Mouse (Mus musculus): ENCODE measurements around the gene Usp32. TPM values are rescaled to one million over a fixed set of nuclear protein-coding genes. Genes with fewer than 3 reads are reported as not detected.

The Usp32 gene
- polyA plus RNA-seq, 1 experiment from 2014 or later: 5.9 TPM

GRCm38 (mm10) chr11:84974582-84974981, 165.4 kb downstream of the Usp32 start:
- H3K36me3 ChIP-seq: no peaks in the 10 kb centered on the region
- no peak overlapping the region for H3K9ac ChIP-seq
- no peaks in the 10 kb centered on the region for H3K4me1 ChIP-seq
- no peaks in the 10 kb centered on the region for H3K27me3 ChIP-seq
- H3K27ac ChIP-seq: no peak overlapping the region
- no peaks in the 10 kb centered on the region for H3K9me3 ChIP-seq (replicated peaks)
- H3K4me3 ChIP-seq (replicated peaks): no peak overlapping the region
- WGBS: 73% methylated on average over 7 of the region's 7 CpGs
- H3K4me2 ChIP-seq: no peak overlapping the region
- no peak for ATAC-seq (replicated peaks; ENCODE audit: low FRiP score)

GRCm38 (mm10) chr11:84973661-84974060, 166.3 kb downstream of the Usp32 start:
- no peaks in the 10 kb centered on the region for H3K9me3 ChIP-seq (replicated peaks)
- H3K9ac ChIP-seq: no peak overlapping the region
- 64% methylated on average over 5 of the region's 5 CpGs for WGBS
- no peak for ATAC-seq (replicated peaks; ENCODE audit: low FRiP score)
- no peaks in the 10 kb centered on the region for H3K27me3 ChIP-seq
- no peak overlapping the region for H3K27ac ChIP-seq
- no peaks in the 10 kb centered on the region for H3K36me3 ChIP-seq
- H3K4me2 ChIP-seq: no peak overlapping the region
- H3K4me1 ChIP-seq: peaks cover 2% of the 10 kb centered on the region; the same call in 1 of the 2 replicates
- no peak overlapping the region for H3K4me3 ChIP-seq (replicated peaks)

DNA sequence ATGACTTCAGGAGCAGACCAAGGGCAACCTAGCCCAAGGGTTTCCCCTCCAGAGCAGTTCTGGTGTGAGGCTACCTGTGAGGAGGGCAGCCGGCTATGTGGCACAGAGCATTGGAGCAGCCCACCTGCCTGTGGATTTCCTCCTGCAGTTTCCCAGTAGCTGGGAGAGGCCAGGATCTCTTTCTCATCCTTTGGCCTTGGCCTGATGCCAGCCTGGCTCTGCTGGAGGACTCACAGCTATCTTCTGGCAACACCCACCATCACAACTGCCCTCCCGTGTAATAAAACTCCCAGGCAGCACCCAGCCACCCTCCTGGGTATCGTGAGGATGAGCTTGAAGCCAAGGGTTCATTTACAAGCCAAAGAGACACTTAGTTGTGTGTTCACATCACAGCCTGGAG, 167.9 kb downstream of the Usp32 start:
- Histone ChIP-seq H3K9me3 (replicated peaks) (no peaks in the 10 kb centered on the region), H3K4me3 (replicated peaks) (no peak overlapping the region), H3K4me1 (peaks cover 6% of the 10 kb centered on the region; the same call in 1 of the 2 replicates), H3K36me3 (no peaks in the 10 kb centered on the region), H3K27me3 (no peaks in the 10 kb centered on the region), H3K4me2 (no peak overlapping the region), H3K27ac (no peak overlapping the region), H3K9ac (no peak overlapping the region)
- 41% methylated on average over 3 of the region's 3 CpGs for WGBS
- ATAC-seq (replicated peaks; ENCODE audit: low FRiP score): no peak

- Histone ChIP-seq H3K4me3 (replicated peaks) (no peak overlapping the region), H3K9me3 (replicated peaks) (no peaks in the 10 kb centered on the region), H3K36me3 (no peaks in the 10 kb centered on the region), H3K9ac (no peak overlapping the region), H3K4me1 (peaks cover 9% of the 10 kb centered on the region; the same call in 1 of the 2 replicates), H3K4me2 (no peak overlapping the region), H3K27me3 (no peaks in the 10 kb centered on the region), H3K27ac (no peak overlapping the region)
- 0 out of 2 replicates have a peak, but pooled peaks have one; percentile 56 for ATAC-seq (replicated peaks; ENCODE audit: low FRiP score)
- WGBS: 47% methylated on average over 6 of the region's 6 CpGs
Measured at GRCm38 (mm10) chr11:84968775-84969174, 171.2 kb downstream of the Usp32 start.

GRCm38 (mm10) chr11:84968309-84968708, 171.7 kb downstream of the Usp32 start:
- Histone ChIP-seq H3K4me1 (peaks cover 9% of the 10 kb centered on the region; the same call in 1 of the 2 replicates), H3K36me3 (no peaks in the 10 kb centered on the region), H3K9me3 (replicated peaks) (no peaks in the 10 kb centered on the region), H3K4me2 (no peak overlapping the region), H3K27ac (no peak overlapping the region), H3K9ac (no peak overlapping the region), H3K4me3 (replicated peaks) (no peak overlapping the region), H3K27me3 (no peaks in the 10 kb centered on the region)
- no peak for ATAC-seq (replicated peaks; ENCODE audit: low FRiP score)
- 80% methylated on average over 4 of the region's 4 CpGs for WGBS

DNA sequence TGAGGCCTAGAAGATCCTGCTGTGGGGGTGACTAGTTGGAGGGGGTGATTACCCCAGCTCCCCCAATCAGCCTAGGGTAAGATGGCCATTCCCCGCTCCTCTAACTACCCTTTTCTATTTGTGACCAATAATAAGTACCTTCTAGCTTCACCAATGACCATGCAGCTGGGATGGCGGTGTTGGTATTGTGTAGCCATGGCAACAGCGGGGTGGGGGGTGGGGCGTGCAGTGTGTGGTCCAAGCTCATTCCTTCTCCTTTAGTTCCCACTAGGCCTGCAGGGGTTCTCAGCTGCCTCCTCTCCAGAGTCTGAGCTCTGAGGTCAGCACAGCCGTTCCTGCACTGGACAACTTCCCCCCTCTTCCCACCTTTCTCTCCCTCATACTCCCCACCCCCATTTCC, 172.8 kb downstream of the Usp32 start:
- WGBS: 34% methylated on average over 5 of the region's 5 CpGs

DNA sequence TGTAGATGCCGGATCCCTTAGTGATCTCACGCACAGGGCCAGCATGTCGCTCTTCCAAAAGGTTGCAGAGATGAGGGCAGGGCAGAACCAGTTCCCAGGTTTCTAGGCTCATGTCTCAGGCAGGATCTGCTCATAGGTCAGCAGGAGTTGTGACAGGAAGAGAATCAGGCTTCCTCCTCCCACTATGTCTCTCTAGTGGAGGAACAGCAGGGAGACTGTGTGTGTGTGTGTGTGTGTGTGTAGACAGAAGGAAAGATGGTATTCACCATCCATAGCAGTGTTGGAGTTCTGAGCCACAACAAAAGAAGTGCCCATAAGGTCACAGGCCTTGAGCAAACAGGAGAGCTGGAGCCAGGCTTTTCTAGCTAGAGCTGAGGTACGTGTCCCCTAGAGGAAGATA, 173.3 kb downstream of the Usp32 start:
- WGBS: 60% methylated on average over 4 of the region's 4 CpGs
- Histone ChIP-seq H3K9me3 (replicated peaks) (no peaks in the 10 kb centered on the region), H3K9ac (no peak overlapping the region), H3K4me2 (no peak overlapping the region), H3K27me3 (no peaks in the 10 kb centered on the region), H3K4me1 (peaks cover 9% of the 10 kb centered on the region; the same call in 1 of the 2 replicates), H3K4me3 (replicated peaks) (no peak overlapping the region), H3K36me3 (no peaks in the 10 kb centered on the region), H3K27ac (no peak overlapping the region)
- ATAC-seq (replicated peaks; ENCODE audit: low FRiP score): no peak

More for the DNA sequence above, 172.8 kb downstream of the Usp32 start:
- Histone ChIP-seq H3K4me3 (replicated peaks) (no peak overlapping the region), H3K27me3 (no peaks in the 10 kb centered on the region), H3K4me1 (peaks cover 9% of the 10 kb centered on the region; the same call in 1 of the 2 replicates), H3K9ac (no peak overlapping the region), H3K4me2 (no peak overlapping the region), H3K36me3 (no peaks in the 10 kb centered on the region), H3K9me3 (replicated peaks) (no peaks in the 10 kb centered on the region), H3K27ac (peak overlapping the region; percentile 62; the same call in 1 of the 2 replicates)
- ATAC-seq (replicated peaks; ENCODE audit: low FRiP score): no peak; the same call in 1 of the 2 replicates

DNA sequence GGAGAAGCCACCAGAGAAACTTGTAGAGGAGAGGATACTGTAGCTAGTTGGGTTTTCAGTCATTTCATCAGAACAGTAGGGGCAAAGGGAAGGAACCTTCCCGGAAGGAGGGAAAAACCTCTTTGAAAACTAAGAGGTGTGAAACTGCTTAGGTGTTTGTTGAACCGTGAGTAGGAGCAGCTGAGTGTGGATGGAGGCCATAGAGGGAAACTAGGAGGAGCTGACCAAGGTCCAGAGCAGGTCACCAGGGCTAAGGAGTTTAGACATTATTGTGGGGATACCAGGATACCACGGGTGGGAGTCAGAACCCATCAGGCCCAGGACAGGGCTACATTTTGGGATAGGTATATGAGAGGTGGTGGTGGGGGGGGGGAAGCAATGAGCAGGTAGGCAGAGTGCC, 176.4 kb downstream of the Usp32 start:
- peaks cover 23% of the 10 kb centered on the region for H3K4me1 ChIP-seq
- no peaks in the 10 kb centered on the region for H3K9me3 ChIP-seq (replicated peaks)
- no peak overlapping the region for H3K9ac ChIP-seq
- 45% methylated on average over 3 of the region's 3 CpGs for WGBS
- H3K4me2 ChIP-seq: no peak overlapping the region
- H3K36me3 ChIP-seq: no peaks in the 10 kb centered on the region
- H3K27ac ChIP-seq: no peak overlapping the region
- H3K27me3 ChIP-seq: peaks cover 13% of the 10 kb centered on the region
- no peak overlapping the region for H3K4me3 ChIP-seq (replicated peaks)
- ATAC-seq (replicated peaks; ENCODE audit: low FRiP score): no peak

DNA sequence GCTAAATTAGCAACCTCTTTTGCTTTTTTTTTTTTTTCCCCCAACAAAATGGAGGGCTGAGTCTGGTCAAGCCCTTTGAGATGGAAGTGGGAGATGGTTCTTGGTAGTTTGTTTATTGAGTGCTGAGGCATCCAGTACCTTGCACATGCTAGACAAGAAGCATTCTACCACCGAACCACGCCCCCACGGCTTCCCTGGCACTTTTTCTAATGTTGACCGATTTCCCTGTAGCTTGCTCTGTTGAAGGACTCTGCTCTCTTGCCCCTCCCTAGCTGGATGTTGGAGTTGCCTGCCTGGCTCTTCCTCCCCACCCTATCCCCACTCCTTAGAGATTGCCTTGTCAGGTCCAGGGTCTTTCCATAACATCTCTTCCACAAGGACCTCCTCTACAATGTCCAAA, 177.4 kb downstream of the Usp32 start:
- WGBS: 85% methylated on average over 4 of the region's 4 CpGs
- H3K9me3 ChIP-seq (replicated peaks): no peaks in the 10 kb centered on the region

GRCm38 (mm10) chr11:84961571-84961970, 178.4 kb downstream of the Usp32 start:
- no peak overlapping the region for H3K27ac ChIP-seq
- 91% methylated on average over 4 of the region's 4 CpGs for WGBS
- H3K4me1 ChIP-seq: peaks cover 36% of the 10 kb centered on the region
- peaks cover 32% of the 10 kb centered on the region for H3K27me3 ChIP-seq
- H3K36me3 ChIP-seq: no peaks in the 10 kb centered on the region
- H3K9me3 ChIP-seq (replicated peaks): no peaks in the 10 kb centered on the region
- ATAC-seq (replicated peaks; ENCODE audit: low FRiP score): no peak
- no peak overlapping the region for H3K9ac ChIP-seq
- no peak overlapping the region for H3K4me2 ChIP-seq
- H3K4me3 ChIP-seq (replicated peaks): no peak overlapping the region

More for the DNA sequence above, 177.4 kb downstream of the Usp32 start:
- Histone ChIP-seq H3K27me3 (peaks cover 23% of the 10 kb centered on the region), H3K9ac (no peak overlapping the region), H3K36me3 (no peaks in the 10 kb centered on the region), H3K4me2 (no peak overlapping the region), H3K4me3 (replicated peaks) (no peak overlapping the region), H3K4me1 (peaks cover 32% of the 10 kb centered on the region), H3K27ac (no peak overlapping the region)
- no peak for ATAC-seq (replicated peaks; ENCODE audit: low FRiP score)

- H3K27ac ChIP-seq: no peak overlapping the region
- H3K4me2 ChIP-seq: no peak overlapping the region
- H3K4me3 ChIP-seq (replicated peaks): no peak overlapping the region
- ATAC-seq (replicated peaks; ENCODE audit: low FRiP score): no peak
- H3K36me3 ChIP-seq: no peaks in the 10 kb centered on the region
- no peaks in the 10 kb centered on the region for H3K9me3 ChIP-seq (replicated peaks)
- H3K4me1 ChIP-seq: peaks cover 44% of the 10 kb centered on the region
- no peak overlapping the region for H3K9ac ChIP-seq
- WGBS: 65% methylated on average over 6 of the region's 6 CpGs
- H3K27me3 ChIP-seq: peaks cover 39% of the 10 kb centered on the region
Measured at GRCm38 (mm10) chr11:84960780-84961179, 179.2 kb downstream of the Usp32 start.

DNA sequence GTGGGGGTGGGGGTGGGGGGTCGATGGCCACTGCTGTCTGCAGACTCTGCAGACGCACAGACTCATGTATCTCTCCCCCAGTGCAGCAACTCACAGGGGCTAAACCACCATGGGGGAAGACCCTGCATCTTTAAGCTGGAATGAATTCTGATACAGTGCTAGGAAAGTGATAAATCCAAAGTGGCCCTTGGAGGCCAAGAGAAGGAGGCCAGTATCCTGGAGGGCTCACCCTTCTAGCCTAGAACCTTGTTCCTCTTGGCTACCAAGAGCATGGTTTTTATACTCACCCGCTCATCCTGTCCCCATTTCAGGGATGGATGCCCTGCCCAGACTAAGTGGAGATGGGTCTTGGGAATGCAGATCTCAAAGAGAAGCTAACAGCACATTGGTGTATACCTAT, 179.7 kb downstream of the Usp32 start:
- H3K9me3 ChIP-seq (replicated peaks): no peaks in the 10 kb centered on the region
- ATAC-seq (replicated peaks; ENCODE audit: low FRiP score): no peak
- H3K4me1 ChIP-seq: peaks cover 44% of the 10 kb centered on the region
- no peak overlapping the region for H3K9ac ChIP-seq
- no peak overlapping the region for H3K4me3 ChIP-seq (replicated peaks)
- H3K27me3 ChIP-seq: peaks cover 39% of the 10 kb centered on the region
- no peaks in the 10 kb centered on the region for H3K36me3 ChIP-seq
- peak overlapping the region; percentile 59 for H3K4me2 ChIP-seq
- 41% methylated on average over 3 of the region's 3 CpGs for WGBS
- H3K27ac ChIP-seq: peak overlapping the region; percentile 66

DNA sequence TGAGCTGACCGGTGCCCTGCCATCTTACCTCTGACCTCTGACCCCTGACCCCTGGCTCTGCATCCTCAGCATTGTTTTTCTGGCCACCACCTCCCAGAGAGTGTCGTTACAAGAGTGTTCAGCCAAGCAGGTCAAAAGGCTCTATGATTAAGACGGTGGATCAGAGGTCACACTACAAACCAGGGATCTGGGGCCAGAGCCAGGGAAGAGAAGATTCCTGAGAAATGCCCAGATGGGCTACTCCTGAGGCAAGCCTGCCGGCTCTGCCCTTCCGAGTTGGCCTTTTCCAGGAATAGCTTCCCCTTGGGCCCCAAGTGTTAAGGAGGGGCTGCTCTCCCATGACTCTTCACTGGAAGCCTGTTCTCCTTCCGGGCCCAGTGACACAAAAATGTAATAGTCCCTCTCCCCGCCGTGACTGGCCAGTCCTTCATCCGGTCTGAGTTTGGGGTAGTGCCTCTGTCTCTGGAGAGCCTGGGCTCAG, 180.2 kb downstream of the Usp32 start:
- Histone ChIP-seq H3K4me2 (peak overlapping the region; percentile 59), H3K27ac (peak overlapping the region; percentile 66), H3K4me3 (replicated peaks) (0 out of 2 replicates have a peak overlapping the region, but pooled peaks have one; percentile 1), H3K9me3 (replicated peaks) (no peaks in the 10 kb centered on the region), H3K36me3 (no peaks in the 10 kb centered on the region), H3K27me3 (peaks cover 39% of the 10 kb centered on the region), H3K4me1 (peaks cover 44% of the 10 kb centered on the region), H3K9ac (no peak overlapping the region)
- peak; percentile 15; the same call in 1 of the 2 replicates for ATAC-seq (replicated peaks; ENCODE audit: low FRiP score)
- WGBS: 3% methylated on average over 9 of the region's 9 CpGs
